Mouse (Mus musculus): ENCODE data around the gene Dennd6b. TPM values are rescaled to one million over a fixed set of nuclear protein-coding genes. Genes with fewer than 3 reads are reported as not detected.

Dennd6b gene
- total RNA-seq, 2 experiments from 2014 or later: 11.5 to 13.0 TPM

GRCm38 (mm10) chr15:89182328-89182741 lies 14.0 kb downstream of the Dennd6b start:
- DNase-seq (ENCODE audit: low spot score in 2 of 2): no peak

GRCm38 (mm10) chr15:89181561-89182270 lies 14.6 kb downstream of the Dennd6b start:
- no peak for DNase-seq (ENCODE audit: low spot score in 2 of 2)

- DNase-seq (ENCODE audit: low spot score in 2 of 2): peak; percentile 63 to 65
Observed at GRCm38 (mm10) chr15:89180571-89181229, 15.6 kb downstream of the Dennd6b start, which contains the start of gene Plxnb2. TSS of gene Plxnb2 (minus strand) at chr15:89180788.

GRCm38 (mm10) chr15:89180081-89180541 lies 16.2 kb downstream of the Dennd6b start:
- DNase-seq (ENCODE audit: low spot score in 2 of 2): no peak

GRCm38 (mm10) chr15:89179630-89179964 lies 16.7 kb downstream of the Dennd6b start:
- no peak for DNase-seq (ENCODE audit: low spot score in 2 of 2)

GRCm38 (mm10) chr15:89178954-89179629 lies 17.2 kb downstream of the Dennd6b start:
- peak; percentile 38 to 62 for DNase-seq (ENCODE audit: low spot score in 2 of 2)

GRCm38 (mm10) chr15:89178260-89178860 lies 17.9 kb downstream of the Dennd6b start:
- no peak for DNase-seq (ENCODE audit: low spot score in 2 of 2)

GRCm38 (mm10) chr15:89177576-89178259 lies 18.6 kb downstream of the Dennd6b start:
- no peak for DNase-seq (ENCODE audit: low spot score in 2 of 2)

- DNase-seq (ENCODE audit: low spot score in 2 of 2): peak; percentile 67 to 81
Observed at GRCm38 (mm10) chr15:89177121-89177520, 19.2 kb downstream of the Dennd6b start.

GRCm38 (mm10) chr15:89175411-89176155 lies 20.7 kb downstream of the Dennd6b start:
- DNase-seq (ENCODE audit: low spot score in 2 of 2): no peak

- DNase-seq (ENCODE audit: low spot score in 2 of 2): no peak
Observed at GRCm38 (mm10) chr15:89174889-89175339, 21.4 kb downstream of the Dennd6b start.

- DNase-seq (ENCODE audit: low spot score in 2 of 2): no peak
Observed at GRCm38 (mm10) chr15:89173906-89174214, 22.4 kb downstream of the Dennd6b start.

GRCm38 (mm10) chr15:89173024-89173905 lies 23.0 kb downstream of the Dennd6b start:
- no peak for DNase-seq (ENCODE audit: low spot score in 2 of 2)

GRCm38 (mm10) chr15:89172276-89172935 lies 23.9 kb downstream of the Dennd6b start:
- DNase-seq (ENCODE audit: low spot score in 2 of 2): no peak

GRCm38 (mm10) chr15:89171526-89172051 lies 24.7 kb downstream of the Dennd6b start:
- no peak for DNase-seq (ENCODE audit: low spot score in 2 of 2)

GRCm38 (mm10) chr15:89170102-89170501 lies 26.2 kb downstream of the Dennd6b start:
- DNase-seq (ENCODE audit: low spot score in 2 of 2): no peak

- DNase-seq (ENCODE audit: low spot score in 2 of 2): peak in 1 of 2 experiments; percentile 47
Observed at GRCm38 (mm10) chr15:89169431-89169830, 26.9 kb downstream of the Dennd6b start.

- no peak for DNase-seq (ENCODE audit: low spot score in 2 of 2)
Observed at GRCm38 (mm10) chr15:89168922-89169321, 27.4 kb downstream of the Dennd6b start.

Measured in adrenal gland, postnatal 4 days (tissue).